Mouse (Mus musculus) left cerebral cortex, adult 9 months (tissue): Measurements from ENCODE around the gene Susd6.

Source experiments
- DNase-seq, 2 experiments: peaks; one replicate each; pipeline ENCODE4 v3.0.0; 2022; ENCODE audit warnings: low spot score in 2 of 2

Susd6 gene

DNA sequence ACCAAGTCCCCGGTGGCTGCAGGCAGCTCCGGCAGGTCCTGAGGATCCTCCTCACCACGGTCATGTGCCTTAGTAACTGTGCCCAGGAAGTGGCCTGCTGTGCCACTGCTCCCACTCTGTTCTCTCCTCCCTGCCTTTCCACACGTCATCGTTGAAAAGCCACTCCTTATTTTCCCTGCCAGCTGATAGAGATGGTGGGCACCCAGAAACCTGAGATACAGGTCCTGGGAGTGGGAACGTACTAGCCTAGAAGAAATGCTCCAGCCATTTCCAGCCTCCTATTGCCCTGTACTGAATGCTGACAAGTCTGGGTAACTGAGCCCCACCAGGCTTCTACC, 87.8 kb downstream of the Susd6 start:
- no peak for DNase-seq

- no peak for DNase-seq
Measured at GRCm38 (mm10) chr12:80878653-80879052, 88.3 kb downstream of the Susd6 start.

- DNase-seq = no peak
Measured at GRCm38 (mm10) chr12:80879267-80879666, 89.0 kb downstream of the Susd6 start.

DNA sequence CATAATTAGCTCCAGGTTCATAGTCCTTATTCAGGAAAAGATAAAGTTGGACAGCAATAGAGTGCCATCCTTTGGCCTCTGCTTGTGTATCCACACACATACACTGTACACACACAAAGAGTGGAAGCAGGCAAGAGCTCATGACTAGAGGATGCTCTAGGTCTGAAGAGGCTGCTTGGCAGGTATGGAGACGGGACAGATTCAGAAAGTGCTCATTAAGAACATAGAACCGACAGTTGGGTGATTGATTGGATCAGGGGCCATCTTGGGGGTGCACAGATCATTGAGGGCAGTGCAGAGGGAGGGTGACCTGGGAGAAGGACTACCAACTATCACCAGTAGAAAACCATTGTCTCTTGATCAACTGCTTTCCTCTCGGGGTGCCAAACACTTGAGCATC, 90.8 kb downstream of the Susd6 start:
- no peak for DNase-seq

DNA sequence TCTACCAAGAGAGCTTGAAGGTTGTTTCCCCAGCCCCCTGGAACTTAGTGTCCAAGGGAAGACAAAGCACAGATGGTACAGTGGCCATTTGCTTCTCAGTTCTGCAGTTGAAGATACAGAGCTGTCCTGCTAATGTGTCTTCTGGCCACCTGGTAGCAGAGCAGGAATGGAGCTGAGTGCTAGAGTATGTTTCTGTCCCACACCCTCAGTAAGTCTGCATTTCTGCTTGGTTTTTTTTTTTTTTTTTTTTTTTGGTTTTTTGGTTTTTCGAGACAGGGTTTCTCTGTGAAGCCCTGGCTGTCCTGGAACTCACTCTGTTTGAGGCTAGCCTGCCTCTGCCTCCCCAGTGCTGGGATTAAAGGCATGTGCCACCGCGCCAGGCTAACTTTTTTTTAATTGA, 93.0 kb downstream of the Susd6 start:
- no peak for DNase-seq

- DNase-seq = no peak
Measured at GRCm38 (mm10) chr12:80883881-80884280, 93.6 kb downstream of the Susd6 start.

GRCm38 (mm10) chr12:80885301-80886288, 95.3 kb downstream of the Susd6 start:
- no peak for DNase-seq

DNA sequence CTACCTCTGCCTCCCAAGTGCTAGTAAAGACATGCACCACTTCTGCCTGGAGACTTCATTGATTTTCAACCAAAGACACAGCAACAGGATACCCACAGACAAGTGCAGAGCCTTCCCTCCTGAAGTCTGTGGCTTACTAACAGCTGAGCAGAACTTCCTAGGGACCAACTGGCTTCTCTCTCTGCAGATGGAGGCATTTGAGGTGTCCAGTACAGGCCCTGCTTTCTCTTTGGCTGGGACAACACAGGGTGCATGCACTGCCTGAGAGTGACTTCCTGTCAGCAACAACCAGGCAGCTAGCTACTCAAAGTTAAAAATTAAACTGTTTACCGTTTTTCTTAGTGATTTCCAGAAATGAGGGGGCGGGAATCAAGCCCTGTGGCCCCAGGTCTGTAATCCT, 96.7 kb downstream of the Susd6 start:
- DNase-seq = no peak

DNA sequence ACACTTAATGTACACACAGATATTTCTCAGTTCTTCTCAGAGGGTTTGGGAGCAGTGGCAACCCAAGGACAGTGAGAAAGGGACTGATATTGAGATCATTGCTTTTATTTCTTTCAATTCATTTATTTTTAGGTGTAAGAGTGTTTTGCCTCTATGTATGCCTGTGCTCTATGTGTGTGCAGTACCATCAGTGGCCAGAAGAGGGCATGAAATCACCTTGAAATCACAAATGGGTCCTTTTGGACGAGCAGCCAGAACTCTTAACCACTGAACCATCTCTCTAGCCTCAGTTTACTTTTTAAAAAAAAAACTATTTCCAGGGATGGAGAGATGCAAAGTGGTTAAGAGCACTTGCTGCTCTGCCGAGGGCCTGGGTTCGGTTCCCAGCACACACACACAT, 99.0 kb downstream of the Susd6 start:
- DNase-seq = no peak

DNA sequence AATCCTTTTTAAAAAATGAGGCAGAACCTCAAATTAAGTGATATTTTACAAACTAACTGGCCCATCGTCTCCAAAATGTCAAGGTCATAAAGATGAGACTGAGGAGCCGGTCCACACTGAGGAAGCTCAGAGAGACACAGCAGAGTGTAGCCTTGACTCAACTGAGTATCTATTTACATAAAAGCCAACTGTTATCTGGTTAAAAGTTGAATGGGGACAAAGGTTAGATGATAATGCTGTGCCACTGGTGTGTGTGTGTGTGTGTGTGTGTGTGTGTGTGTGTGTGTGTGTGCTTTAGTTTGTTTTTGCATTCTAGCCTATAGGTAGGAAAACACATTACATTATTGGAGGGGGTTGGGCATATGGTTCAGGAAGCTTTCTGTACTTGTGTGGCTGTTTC, 100.8 kb downstream of the Susd6 start:
- no peak for DNase-seq

DNA sequence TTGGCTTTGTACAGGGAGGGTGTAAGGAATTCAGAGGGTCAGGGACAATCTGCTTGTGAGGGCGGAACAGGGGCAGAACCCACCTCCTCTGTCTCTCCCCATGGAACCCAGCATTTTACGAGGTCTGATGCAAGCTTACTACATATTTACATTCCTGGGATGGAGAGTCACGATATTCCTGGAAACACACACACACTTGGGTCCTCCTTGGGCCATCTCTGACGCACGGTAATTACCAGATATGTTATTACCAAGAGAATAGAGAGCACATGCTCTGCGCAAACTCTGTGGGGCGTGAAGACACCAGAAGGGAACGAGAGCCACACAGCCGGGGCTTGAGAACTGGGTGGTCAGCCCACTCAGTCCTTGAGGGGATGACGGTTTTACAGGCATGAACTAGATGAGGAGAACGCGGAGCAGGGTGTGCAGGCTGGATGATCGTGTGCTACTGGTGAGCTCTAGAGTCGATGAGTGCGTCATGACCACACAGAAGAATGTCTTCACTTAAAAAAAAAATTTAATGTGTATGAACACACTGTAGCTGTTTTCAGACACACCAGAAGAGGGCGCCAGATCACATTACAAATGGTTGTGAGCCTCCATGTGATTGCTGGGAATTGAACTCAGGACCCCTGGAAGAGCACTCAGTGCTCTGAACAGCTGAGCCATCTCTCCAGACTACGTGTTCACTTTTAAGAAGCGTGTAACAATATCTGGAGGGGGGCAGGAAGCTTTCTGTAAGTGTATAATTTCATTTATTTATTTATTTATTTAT, 103.6 kb downstream of the Susd6 start:
- DNase-seq = no peak

- peak in 1 of 2 experiments; percentile 73 for DNase-seq
Measured at GRCm38 (mm10) chr12:80894973-80895570, 104.8 kb downstream of the Susd6 start.

- no peak for DNase-seq
Measured at GRCm38 (mm10) chr12:80909631-80910030, 119.3 kb downstream of the Susd6 start.

DNA sequence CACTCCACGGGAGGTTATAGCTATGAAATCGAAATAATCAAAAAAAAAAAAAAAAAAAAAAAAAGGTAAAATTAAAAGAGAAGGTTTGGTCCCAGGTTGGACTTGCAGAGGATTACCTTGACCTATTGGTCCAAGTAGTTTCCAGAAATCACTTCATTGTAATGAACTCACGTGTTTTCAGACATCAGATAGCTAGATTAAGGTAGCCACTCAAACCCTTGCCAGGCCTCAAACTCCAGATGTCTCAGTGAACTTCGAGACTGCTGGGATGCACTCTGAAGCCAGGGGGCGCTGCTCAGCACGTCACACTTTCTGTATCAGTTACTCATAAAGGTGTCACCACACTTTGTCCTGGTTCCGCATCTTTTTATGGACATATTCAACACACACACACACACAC, 127.5 kb downstream of the Susd6 start:
- no peak for DNase-seq

DNA sequence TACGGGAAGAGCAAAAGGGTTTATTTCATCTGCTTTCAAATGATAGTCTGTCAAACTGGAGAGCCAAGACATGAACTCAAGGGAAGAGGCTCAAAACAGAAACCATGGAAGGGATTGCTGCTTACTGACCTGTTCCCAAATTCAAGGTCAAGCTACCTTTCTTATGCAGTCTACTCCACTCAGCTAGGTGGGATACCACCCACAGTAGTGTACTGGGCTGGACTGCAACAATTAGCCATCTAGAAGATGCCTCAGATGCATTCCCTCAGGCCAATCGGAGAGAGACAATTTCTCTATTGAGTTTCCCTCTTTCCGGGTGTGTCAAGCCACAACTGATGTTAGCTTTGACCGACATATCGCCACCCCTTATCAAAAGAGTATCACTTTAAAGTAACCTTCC, 131.0 kb downstream of the Susd6 start:
- DNase-seq = no peak

DNA sequence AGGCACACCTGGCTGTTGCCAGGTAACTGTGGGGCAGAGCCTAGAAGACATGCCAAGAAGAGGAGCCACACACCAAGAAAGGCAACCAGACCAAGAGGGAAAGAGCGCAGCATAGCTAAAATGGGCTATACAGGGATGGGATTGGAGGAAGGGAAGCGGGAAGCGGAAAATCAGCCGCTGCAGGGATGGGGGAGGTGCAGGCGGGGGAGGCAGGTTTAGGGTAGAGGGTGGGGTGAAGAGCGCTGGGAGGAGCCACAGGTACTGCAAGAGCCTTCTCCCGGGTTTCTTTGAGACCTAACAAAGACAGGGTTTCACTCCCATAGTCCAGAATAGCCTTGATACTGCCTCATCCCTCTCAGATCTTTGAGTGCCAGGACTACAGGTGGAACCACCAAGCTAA, 132.6 kb downstream of the Susd6 start:
- DNase-seq = no peak

- DNase-seq = no peak
Measured at GRCm38 (mm10) chr12:80923602-80924001, 133.3 kb downstream of the Susd6 start.

- no peak for DNase-seq
Measured at GRCm38 (mm10) chr12:80924205-80924604, 133.9 kb downstream of the Susd6 start.

DNA sequence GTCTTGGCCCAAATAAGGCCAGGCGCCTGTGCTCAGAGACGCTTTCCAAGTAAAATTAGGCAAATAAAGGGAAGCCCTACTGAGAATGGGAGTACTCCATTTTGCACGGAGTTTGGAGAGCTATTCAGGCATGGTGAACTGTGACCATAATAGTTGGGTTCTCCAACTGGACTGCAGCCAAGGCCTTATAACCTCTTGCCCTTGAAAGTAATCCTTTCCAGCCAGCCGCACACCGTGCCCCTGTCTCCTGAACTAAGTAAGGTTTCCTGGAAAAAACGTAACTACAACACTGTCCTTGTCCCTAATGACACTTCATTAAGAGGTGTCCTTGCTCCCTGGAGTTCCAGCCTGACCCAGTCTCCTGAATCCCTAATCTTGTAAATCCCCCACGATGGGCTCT, 135.6 kb downstream of the Susd6 start:
- no peak for DNase-seq

DNA sequence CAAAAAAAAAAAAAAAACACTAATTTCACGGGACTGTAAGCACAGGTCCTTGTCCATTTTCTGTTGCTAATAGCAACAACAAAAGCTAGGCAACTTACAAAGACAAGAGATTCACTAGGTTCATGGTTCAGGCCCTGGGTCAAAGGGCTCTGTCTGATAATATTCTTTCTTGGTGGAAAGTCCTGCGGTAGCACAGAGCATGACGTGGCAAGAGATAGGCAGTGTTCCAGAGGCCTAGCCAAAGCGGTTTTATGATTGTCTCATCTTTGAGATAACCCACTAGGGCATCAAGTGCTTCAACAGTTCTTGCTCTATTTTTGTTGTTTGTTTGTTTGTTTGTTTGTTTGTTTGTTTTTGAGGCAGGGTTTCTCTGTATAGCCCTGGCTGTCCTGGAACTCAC, 136.2 kb downstream of the Susd6 start:
- DNase-seq = no peak

DNA sequence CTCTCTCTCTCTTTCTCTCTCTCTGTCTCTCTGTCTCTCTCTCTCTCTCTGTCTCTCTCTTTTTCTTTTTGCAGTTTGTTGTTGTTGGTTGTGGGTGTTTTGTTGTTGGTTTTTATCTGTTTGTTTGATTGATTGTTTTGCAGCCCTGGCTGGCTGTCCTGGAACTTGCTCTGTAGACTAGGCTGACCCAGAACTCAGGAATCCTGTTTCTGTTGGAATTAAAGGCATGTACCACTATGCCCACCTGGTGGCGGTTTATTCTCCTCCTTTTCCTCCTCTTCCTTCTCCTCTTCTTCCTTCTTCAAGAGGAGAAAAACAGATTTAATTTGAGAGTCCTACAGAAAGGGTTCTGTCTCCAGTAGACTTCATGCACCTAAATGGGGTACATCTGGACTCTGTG, 137.2 kb downstream of the Susd6 start:
- no peak for DNase-seq

- no peak for DNase-seq
Measured at GRCm38 (mm10) chr12:80928881-80929280, 138.6 kb downstream of the Susd6 start.

DNA sequence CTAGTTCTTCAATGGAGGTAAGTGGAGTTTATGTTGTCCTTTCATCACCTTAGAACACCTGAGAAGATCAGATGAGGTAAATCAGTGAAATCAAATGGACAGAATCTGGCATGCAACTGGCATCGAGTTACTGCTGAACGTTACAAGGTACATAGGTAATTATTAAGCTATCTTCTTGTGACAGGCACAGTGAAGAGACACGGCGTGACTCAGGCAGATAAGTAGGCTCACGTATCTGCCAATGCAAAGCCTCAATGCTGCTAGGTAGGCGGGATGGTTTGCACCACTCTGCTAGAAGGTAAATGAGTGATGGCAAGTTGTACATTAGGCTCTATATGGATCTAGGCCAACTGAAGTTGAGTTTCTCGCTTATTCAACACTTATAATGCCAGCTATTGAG, 139.8 kb downstream of the Susd6 start:
- no peak for DNase-seq
